Mouse (Mus musculus): ENCODE measurements around the gene St3gal4.

The St3gal4 gene

DNA sequence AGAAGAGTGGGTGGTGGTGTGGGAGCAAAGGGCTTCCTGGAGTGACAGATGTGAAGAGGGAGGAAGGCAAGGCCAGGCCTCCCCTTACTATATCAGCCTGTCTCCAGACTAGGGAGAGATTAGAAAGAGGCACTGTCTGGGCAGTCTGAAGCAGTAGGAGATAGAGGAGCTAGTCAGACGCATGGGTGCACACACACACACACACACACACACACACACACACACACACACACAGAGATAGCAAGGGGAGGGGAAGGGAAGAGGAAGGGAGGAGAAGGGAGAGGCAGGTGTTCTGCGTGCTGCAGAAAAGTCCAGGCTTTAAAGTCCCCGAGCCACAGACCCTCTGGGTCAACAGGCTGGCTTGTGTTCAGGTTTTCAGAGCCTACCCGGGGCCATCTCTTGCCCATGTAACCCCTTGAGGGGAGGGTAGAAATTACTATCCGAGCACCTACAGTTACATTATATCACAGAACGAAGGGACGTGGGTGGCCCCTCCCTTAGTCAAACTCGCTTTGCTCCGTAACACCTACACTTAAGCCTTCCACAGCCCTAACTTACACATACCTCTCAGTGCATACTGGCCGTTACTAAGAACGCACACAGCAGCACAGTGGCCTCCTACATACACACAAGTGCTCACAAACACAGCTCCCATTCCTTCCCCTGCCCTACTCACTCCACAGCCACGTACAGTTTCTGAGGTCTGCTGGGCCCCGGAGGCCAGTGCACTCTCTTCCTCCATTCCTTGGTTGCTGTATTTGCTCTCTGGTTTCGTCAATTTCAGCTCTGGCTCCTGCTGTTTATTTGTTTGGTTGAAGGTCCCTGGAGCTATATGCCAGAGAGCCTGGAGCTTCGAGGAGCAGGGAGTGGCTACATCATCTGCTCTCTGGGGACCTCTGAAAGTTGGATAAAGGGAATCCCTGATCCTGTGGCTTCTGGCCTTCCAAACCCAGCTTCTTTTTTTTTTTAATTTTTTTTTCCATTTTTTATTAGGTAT lies 12.9 kb downstream of the St3gal4 start:
- DNase-seq (ENCODE audit: extremely low spot score): no peak

DNA sequence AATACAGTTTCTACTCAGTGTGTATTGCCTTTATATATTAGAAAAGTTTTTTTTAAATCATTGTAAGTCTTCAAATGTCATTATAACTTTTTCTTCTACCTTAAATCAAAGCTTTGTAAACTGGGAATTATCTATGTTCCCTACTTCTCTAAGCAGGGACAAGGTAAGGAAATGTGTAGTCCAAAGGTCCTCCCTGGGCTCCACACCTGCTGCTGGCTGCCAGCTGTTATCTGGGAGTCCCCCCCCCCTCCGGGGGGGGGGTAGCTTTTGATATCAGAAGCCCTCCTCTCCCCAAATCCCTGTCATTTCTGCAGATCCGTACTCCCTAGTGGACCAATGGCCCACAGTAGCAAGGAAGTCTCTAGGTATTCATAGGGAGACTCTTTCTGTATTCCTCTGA lies 13.6 kb downstream of the St3gal4 start:
- no peak for DNase-seq (ENCODE audit: extremely low spot score)

DNA sequence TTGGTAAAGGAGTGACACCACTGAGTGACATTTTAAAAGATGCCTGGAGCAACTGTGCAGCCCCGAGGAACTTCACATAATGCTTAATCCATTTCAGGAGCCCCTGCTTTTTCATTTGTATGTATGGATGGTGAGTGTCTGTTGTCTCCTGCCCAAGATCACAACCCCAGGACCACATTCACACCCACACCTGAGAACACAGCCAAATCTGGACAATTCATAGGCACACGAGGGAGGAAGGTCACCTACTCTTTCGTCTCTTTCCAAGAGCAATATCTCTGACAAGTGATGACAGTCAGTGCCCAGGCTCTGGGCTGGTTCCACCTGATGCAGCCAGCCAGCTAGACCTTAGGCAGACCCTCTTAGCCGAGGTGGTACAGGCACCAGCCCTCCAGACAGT lies 14.4 kb downstream of the St3gal4 start:
- DNase-seq (ENCODE audit: extremely low spot score): no peak

DNA sequence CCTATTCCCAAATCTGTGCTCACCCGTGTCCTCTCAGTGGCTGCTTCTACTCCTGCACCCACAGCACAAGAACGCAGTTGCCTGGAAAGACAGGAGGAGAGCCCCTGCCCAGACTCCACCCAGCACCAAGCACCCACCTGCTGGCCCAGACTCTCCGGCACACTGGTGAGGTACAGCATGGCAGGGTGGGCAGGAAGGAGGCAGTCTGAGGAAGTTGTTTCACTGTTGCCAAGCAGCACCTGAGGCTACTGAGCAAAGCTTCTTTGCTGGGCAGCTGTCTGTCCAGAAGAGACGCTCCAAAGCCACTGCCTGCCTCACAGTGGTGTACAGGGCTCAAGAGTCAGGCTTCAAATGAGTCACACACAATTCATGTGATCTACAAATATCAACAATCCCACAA lies 20.3 kb downstream of the St3gal4 start:
- DNase-seq (ENCODE audit: extremely low spot score): no peak

DNA sequence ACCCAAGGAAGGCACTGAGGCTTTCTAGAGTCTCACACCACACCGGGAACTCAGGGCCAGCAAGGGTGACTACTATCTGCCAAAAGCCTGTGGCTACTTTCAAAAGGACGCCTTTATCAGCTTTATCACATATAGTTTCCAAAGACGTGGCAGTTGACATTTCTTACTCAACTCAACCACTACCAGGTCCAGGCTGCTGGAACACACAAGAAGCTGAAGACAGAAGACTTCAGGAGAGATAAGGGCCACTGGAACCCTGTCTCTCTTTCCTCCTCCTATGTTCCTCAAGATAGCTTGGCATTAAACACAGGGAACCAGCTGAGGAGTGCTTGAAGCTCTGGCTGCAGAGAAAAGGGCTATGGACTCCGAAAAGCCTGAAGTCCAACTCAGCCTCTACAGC lies 21.2 kb downstream of the St3gal4 start:
- no peak for DNase-seq (ENCODE audit: extremely low spot score)

DNA sequence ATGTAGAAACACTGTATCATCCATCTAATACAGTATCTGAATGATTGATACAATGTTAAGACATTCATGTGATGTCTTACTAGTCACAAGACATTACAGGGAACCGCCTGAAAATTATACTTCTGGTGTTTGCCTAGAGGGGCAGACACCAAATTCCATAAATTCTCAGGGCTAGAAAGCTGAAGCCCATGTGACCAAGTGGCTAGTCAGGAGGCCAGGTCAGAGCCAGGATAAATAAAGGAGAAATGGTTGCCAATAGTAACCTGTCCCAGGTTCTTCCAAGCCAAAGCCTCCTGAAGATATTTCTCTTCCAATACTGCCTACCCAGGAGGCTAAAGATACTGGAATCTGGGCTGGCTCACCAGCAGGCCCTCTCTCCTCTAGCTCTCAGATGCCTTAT lies 23.3 kb downstream of the St3gal4 start:
- no peak for DNase-seq (ENCODE audit: extremely low spot score)

DNA sequence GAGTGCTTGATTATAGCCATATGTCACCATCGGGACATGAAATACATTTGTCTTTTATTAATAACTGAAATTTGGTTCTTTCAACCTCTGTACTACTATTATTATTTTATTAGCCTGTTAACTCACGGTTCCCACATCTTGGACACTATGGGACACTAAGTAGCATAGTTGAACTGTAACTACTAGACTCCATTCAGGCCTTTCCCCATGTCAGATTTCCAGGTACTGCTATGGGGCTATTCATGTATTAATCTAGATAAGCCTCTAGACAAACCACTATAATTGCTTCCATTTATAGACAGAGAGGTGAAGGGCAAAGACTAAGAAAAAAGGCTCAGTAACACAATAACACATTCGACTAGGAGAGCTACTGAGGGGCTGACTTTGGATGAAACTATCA lies 25.7 kb downstream of the St3gal4 start:
- DNase-seq (ENCODE audit: extremely low spot score): no peak

DNA sequence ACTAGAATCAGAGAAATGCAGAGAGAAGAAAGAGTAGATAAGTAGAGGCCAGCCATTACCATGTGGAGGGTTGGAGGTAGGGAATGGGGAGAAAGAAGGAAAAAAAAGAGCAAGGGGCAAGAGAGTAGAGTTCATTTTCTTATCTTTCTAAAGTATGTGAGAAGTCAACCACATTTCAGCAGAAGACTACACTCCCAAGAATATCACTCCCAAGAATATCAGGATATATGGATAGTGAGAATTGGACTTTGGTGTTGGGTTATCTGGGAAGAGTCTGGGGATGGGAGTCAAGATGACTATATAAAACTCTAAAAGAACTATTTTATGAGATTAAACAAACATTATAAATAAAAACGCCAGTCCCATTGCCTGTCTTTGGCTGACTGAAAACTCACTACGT lies 26.2 kb downstream of the St3gal4 start:
- DNase-seq (ENCODE audit: extremely low spot score): no peak

DNA sequence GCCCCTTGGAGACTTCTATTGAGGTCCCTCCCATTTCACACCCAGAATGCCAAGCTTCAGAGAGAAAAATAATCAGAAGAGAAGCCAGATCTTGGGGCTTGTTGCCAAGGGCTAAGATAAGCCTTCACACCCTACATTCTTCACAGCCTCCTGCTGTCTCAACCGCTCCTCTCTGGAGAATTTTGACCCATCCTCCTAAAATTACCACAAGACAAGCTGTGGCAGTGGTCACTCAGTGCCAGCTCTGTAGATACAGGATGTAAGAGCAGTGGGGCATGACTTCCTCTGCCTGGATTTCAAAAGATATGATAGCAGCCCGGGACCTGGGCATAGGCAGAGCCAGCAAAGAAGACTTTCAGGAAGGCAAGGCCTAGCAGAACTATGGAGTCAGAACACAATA lies 57.6 kb downstream of the St3gal4 start:
- DNase-seq (ENCODE audit: extremely low spot score): no peak

DNA sequence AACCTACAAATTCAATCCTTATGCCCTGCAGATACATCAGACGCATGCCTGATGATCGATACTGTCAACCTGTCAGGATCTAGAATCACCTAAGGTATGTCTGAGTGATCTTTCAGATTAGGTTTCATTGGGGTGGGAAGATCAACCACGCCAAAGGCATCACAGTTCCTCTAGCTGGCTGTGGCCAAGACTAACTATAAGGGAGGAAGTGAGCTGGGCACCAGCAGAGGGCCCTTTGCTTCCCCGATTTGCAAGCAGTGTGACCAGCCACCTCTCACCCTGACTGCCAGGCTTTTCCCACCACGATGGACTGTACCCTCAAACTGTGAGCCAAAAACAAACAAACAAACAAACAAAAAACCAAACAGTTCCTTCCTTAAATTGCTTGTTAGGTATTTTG lies 59.2 kb downstream of the St3gal4 start:
- no peak for DNase-seq (ENCODE audit: extremely low spot score)

DNA sequence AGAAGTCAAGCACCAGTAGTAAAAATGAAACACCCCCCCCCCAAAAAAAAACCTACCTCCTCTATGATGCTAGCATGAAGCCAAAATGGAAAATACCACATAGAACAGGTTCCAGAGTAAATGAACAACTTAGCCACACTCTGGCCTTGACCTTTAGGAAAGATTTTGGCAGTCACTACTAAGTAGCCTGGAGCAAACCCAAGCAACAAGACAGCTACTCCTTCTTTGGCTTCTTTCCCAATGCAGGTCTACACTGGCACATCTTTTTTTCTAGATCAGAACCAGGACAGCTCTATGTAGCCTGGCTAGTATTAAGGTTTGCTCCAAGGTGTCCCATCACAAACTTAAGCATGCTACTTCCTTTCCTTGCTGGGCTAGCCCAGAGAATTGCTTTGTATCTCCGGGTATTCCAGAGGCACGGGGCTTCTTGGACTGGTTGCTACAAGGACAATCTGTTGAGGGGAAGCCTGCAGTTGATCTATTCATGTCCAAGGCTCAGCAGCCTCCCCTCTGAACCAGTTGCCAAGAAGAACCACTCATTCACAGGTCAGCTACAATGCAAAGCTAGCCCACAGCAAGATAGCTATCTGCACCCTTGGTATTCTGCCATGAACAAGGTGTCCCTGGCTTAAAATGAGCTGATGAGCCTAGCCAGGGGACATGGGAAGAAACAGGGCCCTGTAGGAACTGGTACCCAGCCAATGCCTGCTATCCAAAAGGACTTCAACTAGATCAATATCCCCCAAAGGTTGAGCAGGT lies 60.3 kb downstream of the St3gal4 start:
- DNase-seq (ENCODE audit: extremely low spot score): no peak

DNA sequence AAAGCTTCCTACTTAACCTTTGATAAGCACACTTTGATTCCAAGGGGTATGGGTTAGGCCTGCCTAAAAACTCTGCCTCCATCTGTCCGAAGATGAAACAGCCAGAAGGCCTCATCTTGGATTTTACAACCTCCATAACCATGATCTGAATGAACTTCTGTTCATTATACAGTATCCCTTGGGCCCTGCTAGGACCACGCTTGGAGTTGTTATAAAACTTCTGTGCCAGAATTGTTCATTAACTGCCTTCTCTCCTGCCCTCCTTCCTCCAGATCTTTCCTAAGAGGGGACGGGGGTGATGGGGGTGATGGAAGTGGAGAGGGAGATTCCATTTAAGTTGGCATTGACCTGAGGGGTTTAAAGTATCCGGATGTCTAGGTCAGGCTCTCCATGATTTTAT lies 60.9 kb downstream of the St3gal4 start:
- DNase-seq (ENCODE audit: extremely low spot score): no peak

DNA sequence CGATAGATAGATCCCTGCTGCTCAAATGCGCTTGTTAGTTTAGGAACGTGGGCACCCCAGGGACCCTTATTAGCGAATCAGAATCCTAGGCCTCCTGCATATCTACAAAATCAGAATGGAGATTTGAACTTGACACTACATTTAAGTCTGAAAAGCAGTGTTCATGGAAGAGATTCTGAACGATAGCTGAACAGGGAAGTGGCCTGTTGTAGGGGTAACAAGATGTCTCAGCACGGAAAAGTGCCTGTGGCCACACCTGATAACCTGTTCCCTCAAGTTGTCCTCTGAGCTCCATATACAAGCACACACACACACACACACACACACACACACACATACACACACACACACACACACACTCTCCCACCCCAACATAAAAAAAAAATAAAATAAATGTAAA lies 61.4 kb downstream of the St3gal4 start:
- no peak for DNase-seq (ENCODE audit: extremely low spot score)

DNA sequence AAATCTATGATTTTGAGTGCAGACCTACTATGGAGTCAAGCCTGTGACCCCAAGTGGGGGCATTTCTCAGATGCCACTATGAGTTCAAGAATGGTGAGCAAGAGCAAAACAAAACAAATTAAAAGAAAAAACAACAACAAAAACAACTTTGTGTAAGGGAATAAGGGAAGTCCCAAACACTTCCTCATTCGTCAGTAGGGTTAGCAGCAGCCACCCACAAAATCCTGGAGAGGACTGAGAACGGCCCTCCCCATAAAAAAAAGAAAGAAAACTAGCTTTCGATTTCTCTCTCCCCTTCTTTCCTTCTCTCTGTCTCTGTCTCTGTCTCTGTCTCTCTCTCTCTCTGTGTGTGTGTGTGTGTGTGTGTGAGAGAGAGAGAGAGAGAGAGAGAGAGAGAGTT lies 62.5 kb downstream of the St3gal4 start:
- no peak for DNase-seq (ENCODE audit: extremely low spot score)

DNA sequence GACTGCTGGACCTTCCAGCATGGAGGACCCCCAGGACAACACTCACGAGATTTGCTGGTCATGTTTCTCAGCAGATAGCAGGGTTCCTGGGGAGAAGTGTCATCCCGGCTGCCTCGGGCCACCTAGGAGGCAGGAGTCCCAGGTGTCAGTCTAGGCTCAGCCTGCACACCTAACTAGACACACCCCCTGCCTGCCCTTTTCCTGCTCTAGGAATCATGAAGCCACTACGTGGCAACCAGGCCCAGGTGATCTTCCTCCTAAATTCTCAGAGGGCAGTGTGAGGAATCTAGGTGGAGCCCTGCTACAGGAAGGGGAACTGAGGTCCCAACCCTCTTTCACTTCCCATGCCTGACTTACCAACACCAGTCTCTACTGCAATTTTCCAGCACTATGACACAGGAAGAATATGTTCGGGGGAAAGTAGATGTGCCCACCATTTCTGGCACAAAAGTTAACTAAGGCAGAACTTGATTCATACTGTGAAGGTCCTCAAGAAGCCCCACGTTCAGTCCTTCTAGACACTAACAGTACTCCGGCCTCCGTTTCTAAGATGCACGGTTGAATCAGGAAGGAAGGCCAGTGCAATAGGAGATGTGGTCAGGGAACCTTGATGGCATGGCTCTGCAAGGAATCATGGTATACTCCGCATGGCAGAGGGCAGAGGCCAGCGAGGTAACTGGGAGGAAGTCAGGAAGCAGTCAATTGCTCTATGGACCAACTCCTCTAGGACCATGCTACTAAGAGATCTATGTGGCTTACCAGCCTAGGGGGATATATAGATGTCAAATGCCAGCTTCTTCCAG lies 63.3 kb downstream of the St3gal4 start:
- DNase-seq (ENCODE audit: extremely low spot score): no peak

DNA sequence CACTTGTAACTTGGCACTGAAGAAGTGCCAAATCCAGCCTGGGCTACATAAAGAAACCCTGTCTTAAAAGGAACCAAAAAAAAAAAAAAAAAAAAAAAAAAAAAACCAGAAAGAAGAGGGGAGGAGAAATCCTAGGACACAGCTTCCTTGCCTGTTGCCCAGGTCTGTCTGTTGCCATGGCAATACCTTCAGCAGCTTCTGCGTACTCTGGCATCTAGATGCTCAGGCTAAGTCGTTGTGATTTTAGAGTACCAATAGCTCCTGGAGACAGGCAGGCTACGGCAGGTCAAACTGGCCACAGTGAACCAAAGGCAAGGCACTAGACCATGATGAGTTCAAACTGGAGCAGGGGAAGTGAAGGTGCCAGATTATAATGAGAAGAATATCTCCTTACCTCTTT lies 65.4 kb downstream of the St3gal4 start:
- DNase-seq (ENCODE audit: extremely low spot score): no peak

DNA sequence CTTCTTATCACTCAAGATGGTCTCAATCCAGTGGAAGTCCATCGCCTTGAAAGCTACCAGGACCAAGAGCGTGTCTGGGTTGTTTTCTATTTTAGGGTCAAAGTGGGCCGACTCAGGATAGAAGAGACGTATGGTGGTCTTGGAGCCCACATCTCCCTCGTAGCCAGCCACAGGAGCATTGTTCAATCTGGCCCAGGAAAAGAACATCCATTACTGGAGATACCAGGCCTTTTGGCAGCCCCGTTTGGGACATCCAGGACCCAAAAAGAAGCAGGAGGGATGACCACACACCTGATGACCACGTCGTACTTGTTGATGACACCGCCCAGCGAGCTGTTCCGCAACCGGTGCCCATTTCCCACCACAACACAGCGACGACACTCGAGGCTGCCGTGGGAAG lies 66.0 kb downstream of the St3gal4 start:
- DNase-seq (ENCODE audit: extremely low spot score): no peak

DNA sequence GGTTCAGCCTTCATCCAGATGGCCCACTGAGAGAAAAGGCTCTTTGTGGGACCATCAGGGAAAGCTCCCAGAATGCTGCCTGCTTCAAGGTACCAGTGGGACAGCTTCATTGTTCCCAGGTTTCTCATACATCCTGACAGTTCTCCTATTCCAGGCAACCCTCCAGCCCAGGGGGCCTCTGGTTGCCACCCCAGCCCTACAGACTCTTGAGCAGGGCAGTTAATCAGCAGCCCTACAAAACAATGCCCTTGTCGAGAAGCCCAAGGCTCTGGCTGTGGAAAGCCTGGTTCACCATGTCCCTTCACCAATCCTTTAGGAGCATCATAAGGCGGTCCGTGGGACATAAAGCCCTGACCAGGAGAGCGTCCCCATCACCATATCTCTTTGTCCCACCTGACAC lies 66.4 kb downstream of the St3gal4 start:
- DNase-seq (ENCODE audit: extremely low spot score): no peak

DNA sequence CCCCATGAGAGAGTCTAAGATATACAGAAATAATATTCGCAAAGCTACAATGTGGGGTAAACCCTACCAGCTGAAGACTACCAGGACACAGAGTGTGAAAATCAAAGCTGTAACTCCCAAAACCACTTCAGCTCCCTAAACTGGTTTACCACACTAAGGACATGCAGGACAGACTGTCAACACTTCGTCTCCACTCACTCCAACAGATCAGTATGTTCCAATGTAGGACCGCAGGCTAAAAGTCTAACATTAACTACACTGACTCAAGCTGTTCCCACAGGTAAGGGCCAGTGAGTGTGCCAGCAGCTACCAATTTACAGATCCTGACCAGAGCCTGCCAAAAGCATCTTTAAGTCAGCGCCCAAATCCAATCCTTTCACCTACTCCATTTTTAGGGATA lies 67.4 kb downstream of the St3gal4 start:
- DNase-seq (ENCODE audit: extremely low spot score): no peak

DNA sequence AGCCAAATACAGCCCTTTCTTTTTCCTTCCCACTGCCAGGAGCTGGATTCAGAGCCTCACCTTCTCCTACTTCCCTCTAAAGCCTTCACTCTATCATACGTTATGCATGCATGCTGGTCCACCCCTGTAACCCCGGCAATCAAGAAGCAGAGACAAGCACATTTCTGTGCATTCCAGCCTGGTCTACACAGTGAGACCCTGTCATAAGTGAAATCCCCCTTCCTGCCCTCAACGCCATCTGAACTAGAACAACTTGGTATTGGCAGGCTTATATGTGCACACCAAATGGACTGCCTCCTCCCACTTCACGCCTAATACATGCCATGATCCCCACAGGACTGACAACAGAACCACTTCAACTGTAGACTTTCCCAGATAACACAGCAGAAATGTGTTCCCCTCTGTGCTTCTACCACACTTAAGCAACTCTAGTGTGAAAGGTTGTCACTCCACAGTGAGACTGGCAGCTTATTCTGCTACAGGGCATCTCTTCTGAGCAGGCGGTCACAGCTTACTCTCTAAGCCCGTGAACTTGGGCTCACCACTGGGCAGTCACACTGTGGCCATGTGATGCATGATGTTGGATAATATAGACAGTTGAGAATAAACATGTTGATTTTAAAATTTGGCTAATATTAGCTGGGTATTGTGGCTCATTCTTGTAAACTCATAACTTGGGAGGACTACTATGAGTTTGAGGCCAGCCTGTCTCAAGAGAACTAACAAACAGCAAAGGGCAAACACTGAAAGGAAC lies 68.2 kb downstream of the St3gal4 start:
- no peak for DNase-seq (ENCODE audit: extremely low spot score)

DNA sequence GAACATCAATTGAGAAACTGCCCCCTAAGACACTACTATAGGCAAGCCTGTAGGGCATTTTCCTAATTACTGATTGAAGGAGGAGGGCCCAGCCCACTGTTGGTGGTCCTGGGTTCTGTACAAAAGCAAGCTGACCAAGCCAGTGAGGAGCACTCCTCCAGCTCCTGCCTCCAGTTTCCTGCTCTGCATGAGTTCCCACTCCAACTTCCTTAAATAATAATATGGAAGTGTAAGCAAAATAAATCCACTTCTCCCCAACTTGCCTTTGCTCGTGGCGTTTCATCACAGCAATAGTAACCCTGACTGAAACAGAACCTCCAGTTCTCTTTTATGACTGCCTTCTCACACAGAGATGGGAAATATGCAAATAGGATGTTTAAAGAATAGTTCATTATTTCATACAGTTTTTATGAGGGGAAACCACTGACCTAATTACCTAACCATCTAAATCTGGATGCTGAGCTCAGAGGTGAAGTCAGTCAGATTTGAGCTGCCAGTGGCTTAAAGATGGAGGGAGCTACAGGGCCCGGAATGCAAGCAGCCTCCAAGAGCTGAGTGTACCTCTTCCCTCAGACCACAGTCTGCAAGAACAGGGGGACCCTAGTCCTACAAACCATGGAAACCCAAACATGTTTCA lies 69.1 kb downstream of the St3gal4 start:
- DNase-seq (ENCODE audit: extremely low spot score): no peak

Data from embryo, embryonic 9.5 days (tissue).